Mouse (Mus musculus): ENCODE results near the gene Piezo1. TPM values are rescaled to one million over a fixed set of nuclear protein-coding genes. Genes with fewer than 3 reads are reported as not detected.

Gene Piezo1
- polyA plus RNA-seq, 1 experiment from 2014 or later: 26.6 TPM

DNA sequence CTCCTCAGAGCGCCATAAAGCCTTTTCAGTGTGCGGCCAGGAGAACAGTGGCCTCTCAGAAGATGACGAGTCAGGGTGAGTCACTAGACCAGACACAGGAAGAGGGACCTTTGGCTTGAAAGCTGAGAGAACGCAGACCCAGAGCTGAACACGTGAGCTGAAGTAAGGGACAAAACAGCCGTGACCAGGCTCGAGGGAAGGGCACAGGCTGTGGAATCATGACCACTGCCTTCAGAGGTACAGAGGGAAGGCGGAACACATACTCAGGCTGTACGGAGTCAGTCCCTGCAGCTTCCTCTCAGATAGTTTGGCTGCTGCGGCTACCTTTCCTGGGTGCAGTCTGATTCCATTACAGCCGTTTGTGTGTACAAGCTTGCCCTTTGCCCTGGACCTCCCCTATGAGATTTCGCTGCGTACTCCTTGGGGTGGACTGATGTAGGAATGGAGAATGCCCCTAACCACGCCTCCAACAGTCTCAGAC, 34.3 kb upstream of the Piezo1 start:
- no peak overlapping the region for H3K27ac ChIP-seq (ENCODE audit: low read depth)
- ATAC-seq (ENCODE audit: insufficient read depth): no peak

DNA sequence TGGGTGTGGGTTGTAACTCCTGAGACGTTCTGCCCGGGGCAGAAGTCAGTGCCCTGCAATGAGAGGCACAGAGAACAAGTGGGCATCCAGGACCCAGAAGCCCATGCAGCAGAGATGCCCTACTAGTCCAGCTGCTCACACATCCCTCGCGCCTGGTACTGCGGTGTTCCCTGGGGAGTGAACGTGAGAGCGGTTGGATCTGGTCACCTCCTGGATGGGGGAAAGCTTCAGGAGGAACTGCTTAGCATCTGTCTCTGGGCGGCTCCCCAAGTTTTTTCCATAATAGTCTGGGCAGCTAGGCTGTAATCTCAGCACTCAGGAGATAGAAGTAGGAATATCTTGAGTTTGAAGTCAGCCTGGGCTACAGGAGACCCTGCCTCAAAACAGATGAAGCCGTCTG, 33.9 kb upstream of the Piezo1 start:
- Histone ChIP-seq H3K27ac (ENCODE audit: low read depth) (no peak overlapping the region), H3K4me3 (ENCODE audit: low read depth, low read length) (no peak overlapping the region), H3K4me2 (no peak overlapping the region), H3K4me1 (ENCODE audit: insufficient read depth) (no peaks in the 10 kb centered on the region), H3K9me3 (ENCODE audit: low read depth, low read length) (no peaks in the 10 kb centered on the region), H3K36me3 (ENCODE audit: insufficient read depth) (no peaks in the 10 kb centered on the region), H3K9ac (no peak overlapping the region), H3K27me3 (ENCODE audit: insufficient read depth, low read length) (no peaks in the 10 kb centered on the region)
- ATAC-seq (ENCODE audit: insufficient read depth): no peak
- no peak for TF ChIP-seq CTCF (IDR thresholded peaks at IDR 0.05; ENCODE audit: low read depth)
- no peak for DNase-seq
- WGBS: 79% methylated on average over 9 of the region's 9 CpGs

More for the DNA sequence above, 34.3 kb upstream of the Piezo1 start:
- H3K36me3 ChIP-seq (ENCODE audit: insufficient read depth): no peaks in the 10 kb centered on the region
- no peak for TF ChIP-seq CTCF (IDR thresholded peaks at IDR 0.05; ENCODE audit: low read depth)
- no peaks in the 10 kb centered on the region for H3K27me3 ChIP-seq (ENCODE audit: insufficient read depth, low read length)
- H3K4me3 ChIP-seq (ENCODE audit: low read depth, low read length): no peak overlapping the region
- DNase-seq: no peak
- H3K9me3 ChIP-seq (ENCODE audit: low read depth, low read length): no peaks in the 10 kb centered on the region
- WGBS: 26% methylated on average over 14 of the region's 14 CpGs
- H3K4me2 ChIP-seq: no peak overlapping the region
- H3K9ac ChIP-seq: no peak overlapping the region
- no peaks in the 10 kb centered on the region for H3K4me1 ChIP-seq (ENCODE audit: insufficient read depth)

DNA sequence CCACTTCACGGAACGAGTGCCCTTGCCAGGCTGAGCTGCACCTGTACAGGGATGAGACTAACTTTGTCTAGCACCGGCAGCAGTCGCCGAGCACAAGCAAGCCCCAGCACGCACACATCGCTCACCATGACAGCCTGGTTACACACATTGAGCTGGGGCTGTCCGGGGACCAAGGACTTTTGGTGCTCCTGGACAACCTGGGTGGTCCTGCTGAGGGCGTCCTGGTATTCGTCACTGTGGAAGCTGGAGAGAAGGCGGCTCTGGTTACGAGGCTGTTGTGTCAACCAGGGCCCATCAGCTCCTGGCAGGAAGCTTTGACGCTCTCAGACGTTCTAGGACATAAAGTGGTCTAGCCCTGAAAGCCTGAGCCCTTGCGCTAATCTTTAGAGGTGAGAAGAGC, 29.8 kb upstream of the Piezo1 start:
- WGBS: 16% methylated on average over 15 of the region's 15 CpGs
- Histone ChIP-seq H3K4me3 (ENCODE audit: low read depth, low read length) (no peak overlapping the region), H3K27ac (ENCODE audit: low read depth) (no peak overlapping the region), H3K4me1 (ENCODE audit: insufficient read depth) (peaks cover 4% of the 10 kb centered on the region), H3K4me2 (no peak overlapping the region), H3K36me3 (ENCODE audit: insufficient read depth) (no peaks in the 10 kb centered on the region), H3K9me3 (ENCODE audit: low read depth, low read length) (no peaks in the 10 kb centered on the region), H3K27me3 (ENCODE audit: insufficient read depth, low read length) (no peaks in the 10 kb centered on the region), H3K9ac (no peak overlapping the region)
- no peak for ATAC-seq (ENCODE audit: insufficient read depth)
- DNase-seq: no peak
- no peak for TF ChIP-seq CTCF (IDR thresholded peaks at IDR 0.05; ENCODE audit: low read depth)

DNA sequence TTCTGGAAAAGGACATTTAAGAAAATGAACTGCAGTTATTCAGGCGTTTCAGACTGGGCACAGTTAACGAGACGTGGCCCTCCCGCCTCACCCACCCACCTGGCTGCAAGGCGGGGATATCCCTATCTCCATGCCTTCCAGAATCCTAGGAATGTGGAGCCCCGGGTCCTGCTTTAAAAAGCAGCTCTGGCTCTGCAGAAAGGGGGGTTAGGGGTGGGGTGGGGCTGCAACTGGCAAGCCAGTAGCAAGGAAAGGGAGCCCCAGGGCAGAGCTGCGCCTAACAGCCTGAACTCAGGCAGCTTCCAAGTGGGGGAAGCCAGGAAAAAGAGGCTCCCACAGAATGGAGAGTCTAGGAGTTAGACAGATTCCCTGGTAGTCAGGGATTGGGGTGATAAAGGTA, 28.1 kb upstream of the Piezo1 start:
- H3K4me1 ChIP-seq (ENCODE audit: insufficient read depth): peaks cover 9% of the 10 kb centered on the region
- ATAC-seq (ENCODE audit: insufficient read depth): 0 out of 2 replicates have a peak, but pooled peaks have one; percentile 7
- no peaks in the 10 kb centered on the region for H3K9me3 ChIP-seq (ENCODE audit: low read depth, low read length)
- peak overlapping the region; percentile 58 for H3K27ac ChIP-seq (ENCODE audit: low read depth)
- peaks cover 7% of the 10 kb centered on the region; the same call in 1 of the 2 replicates for H3K36me3 ChIP-seq (ENCODE audit: insufficient read depth)
- WGBS: 27% methylated on average over 7 of the region's 7 CpGs
- no peak overlapping the region for H3K4me2 ChIP-seq
- no peaks in the 10 kb centered on the region for H3K27me3 ChIP-seq (ENCODE audit: insufficient read depth, low read length)
- no peak overlapping the region for H3K9ac ChIP-seq
- DNase-seq: peak; percentile 50
- H3K4me3 ChIP-seq (ENCODE audit: low read depth, low read length): no peak overlapping the region
- TF ChIP-seq CTCF (IDR thresholded peaks at IDR 0.05; ENCODE audit: low read depth): no peak

DNA sequence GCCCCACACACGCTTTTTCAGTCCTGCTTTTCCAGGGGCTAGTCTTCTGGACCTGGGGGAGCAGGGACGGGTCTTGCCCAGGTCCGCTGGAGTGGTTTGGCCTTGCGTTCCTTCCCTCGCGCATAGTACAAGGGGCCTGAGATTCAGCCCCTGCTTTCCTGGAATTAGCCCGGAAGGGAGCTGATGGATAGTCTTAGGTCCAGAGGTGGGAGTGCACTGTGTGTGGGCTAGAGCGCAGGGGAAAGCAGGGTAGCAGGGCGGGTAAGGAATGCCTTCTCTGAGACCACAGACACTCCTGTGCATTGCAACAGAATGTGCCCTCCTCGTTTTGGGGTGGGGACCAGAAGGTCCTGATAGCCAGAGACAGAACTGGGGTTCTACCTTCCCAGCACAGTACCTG, 26.0 kb upstream of the Piezo1 start:
- H3K4me1 ChIP-seq (ENCODE audit: insufficient read depth): peaks cover 9% of the 10 kb centered on the region
- TF ChIP-seq CTCF (IDR thresholded peaks at IDR 0.05; ENCODE audit: low read depth): no peak
- H3K4me3 ChIP-seq (ENCODE audit: low read depth, low read length): peak overlapping the region; percentile 75
- H3K4me2 ChIP-seq: peak overlapping the region; percentile 82
- H3K9ac ChIP-seq: peak overlapping the region; percentile 91; the same call in 1 of the 2 replicates
- ATAC-seq (ENCODE audit: insufficient read depth) (peak; percentile 42), DNase-seq (no peak)
- H3K9me3 ChIP-seq (ENCODE audit: low read depth, low read length): no peaks in the 10 kb centered on the region
- peak overlapping the region; percentile 26; the same call in 1 of the 2 replicates for H3K27ac ChIP-seq (ENCODE audit: low read depth)
- H3K27me3 ChIP-seq (ENCODE audit: insufficient read depth, low read length): no peaks in the 10 kb centered on the region
- H3K36me3 ChIP-seq (ENCODE audit: insufficient read depth): peaks cover 27% of the 10 kb centered on the region
- WGBS: 13% methylated on average over 10 of the region's 10 CpGs

DNA sequence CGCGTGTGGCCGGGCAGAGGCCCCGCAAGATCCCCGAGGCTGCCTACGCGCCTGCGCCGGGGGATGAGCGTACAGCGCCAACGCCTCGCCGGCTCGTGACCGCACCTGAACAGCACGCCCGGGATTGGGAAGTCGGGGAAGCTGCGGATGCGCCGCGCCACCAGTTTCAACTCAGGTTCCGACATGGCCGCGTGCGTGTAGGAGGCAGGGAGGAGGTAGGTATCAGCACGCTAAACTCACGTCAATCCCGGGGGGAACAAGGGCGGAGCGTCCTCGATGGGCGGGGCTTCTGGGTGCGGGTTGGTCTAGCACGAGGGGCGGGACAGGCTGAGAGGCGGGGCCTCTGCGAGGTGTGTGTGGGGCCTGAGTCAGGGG, 25.5 kb upstream of the Piezo1 start, which contains the start of gene Aprt:
TSS of gene Aprt (minus strand) at position 262 of the 375 bp plus-strand sequence.
- H3K4me1 ChIP-seq (ENCODE audit: insufficient read depth): peaks cover 9% of the 10 kb centered on the region
- no peaks in the 10 kb centered on the region for H3K9me3 ChIP-seq (ENCODE audit: low read depth, low read length)
- H3K4me2 ChIP-seq: peak within 1 kb of the TSS; percentile 82
- peak within 1 kb of the TSS; percentile 91 for H3K9ac ChIP-seq
- under 1% methylated on average over 39 of the region's 39 CpGs for WGBS
- H3K27ac ChIP-seq (ENCODE audit: low read depth): peak within 1 kb of the TSS; percentile 77
- peak; percentile 84 for ATAC-seq (ENCODE audit: insufficient read depth)
- H3K36me3 ChIP-seq (ENCODE audit: insufficient read depth): peaks cover 32% of the 10 kb centered on the region
- no peak for TF ChIP-seq CTCF (IDR thresholded peaks at IDR 0.05; ENCODE audit: low read depth)
- H3K4me3 ChIP-seq (ENCODE audit: low read depth, low read length): peak within 1 kb of the TSS; percentile 75
- peak; percentile 96 for DNase-seq
- H3K27me3 ChIP-seq (ENCODE audit: insufficient read depth, low read length): no peaks in the 10 kb centered on the region

DNA sequence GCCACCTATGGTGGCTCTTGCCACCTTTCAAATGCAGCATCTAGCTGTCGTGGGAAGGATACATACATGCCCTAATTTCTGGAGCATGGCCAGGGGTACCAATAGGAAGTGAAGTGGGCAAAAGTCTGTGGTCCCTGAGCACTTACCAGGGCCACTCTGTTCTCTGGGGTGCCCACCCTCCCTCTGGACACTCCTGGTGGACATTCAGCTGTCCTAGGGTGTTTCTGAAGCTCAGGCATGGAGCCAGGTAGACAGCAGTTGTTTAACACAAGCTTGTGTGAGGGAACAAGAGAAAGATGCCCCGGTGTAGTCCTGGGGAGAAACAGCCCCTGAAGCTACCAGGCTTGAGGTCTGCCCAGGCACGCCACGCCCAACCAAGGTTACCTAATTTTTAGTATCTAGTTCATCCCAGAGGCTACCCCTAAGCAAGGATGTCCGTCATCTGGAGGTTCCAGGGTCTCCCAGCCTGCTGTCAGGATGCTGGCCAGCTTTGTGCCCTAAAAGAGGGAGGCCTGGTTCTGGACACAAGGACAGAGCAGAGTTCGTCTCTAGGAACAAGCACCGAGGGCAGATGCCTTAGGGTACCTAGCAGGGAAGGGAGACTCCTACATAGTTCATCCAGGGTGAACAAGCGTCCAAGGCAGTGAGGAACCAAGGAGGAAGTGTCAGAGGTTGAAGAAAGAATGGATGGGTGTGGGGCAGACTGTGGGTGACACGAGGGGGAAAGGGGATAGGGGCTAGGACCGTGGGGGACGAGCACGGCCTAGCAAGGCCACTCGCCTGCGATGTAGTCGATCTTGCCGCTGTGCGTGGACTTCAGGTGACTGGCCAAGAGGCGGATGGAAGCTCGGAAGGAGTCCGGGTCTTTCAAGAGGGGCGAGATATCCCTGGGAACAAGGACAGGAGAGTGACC, 24.9 kb upstream of the Piezo1 start:
- H3K4me1 ChIP-seq (ENCODE audit: insufficient read depth): peaks cover 9% of the 10 kb centered on the region
- H3K9ac ChIP-seq: peak overlapping the region; percentile 91
- H3K4me2 ChIP-seq: peak overlapping the region; percentile 82
- H3K9me3 ChIP-seq (ENCODE audit: low read depth, low read length): no peaks in the 10 kb centered on the region
- H3K27ac ChIP-seq (ENCODE audit: low read depth): peak overlapping the region; percentile 77
- peak overlapping the region; percentile 75 for H3K4me3 ChIP-seq (ENCODE audit: low read depth, low read length)
- no peaks in the 10 kb centered on the region for H3K27me3 ChIP-seq (ENCODE audit: insufficient read depth, low read length)
- H3K36me3 ChIP-seq (ENCODE audit: insufficient read depth): peaks cover 38% of the 10 kb centered on the region
- no peak for TF ChIP-seq CTCF (IDR thresholded peaks at IDR 0.05; ENCODE audit: low read depth)
- 13% methylated on average over 21 of the region's 21 CpGs for WGBS
- DNase-seq (no peak), ATAC-seq (ENCODE audit: insufficient read depth) (peak; percentile 13; the same call in 1 of the 2 replicates)

All from lung, embryonic 14.5 days (tissue).